Mouse (Mus musculus): ENCODE measurements around the gene Hopx.

The Hopx gene

DNA sequence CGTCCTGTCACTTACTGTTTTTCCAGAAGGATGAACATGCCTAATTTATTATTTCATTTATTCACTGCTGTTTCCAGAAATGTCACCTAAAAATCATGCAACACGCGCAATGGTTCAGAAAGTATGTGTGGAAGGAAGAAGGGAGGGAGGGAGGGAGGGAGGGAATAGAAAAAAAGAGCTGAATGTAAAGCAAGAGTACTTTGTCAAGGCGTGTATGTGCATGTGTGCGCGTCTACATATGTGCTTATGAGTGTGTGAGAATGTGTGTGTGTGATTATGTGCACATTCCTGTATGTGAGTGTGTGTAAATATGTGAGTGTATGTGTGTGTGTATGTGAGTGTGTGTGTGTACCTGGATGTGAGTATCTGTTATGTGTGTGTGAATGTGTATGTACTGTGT is 25.9 kb upstream of the Hopx start:
- no peak for DNase-seq (ENCODE audit: low read depth, low spot score)
- Histone ChIP-seq H3K36me3 (ENCODE audit: control insufficient read depth, insufficient read depth, low read length, poor library complexity, severe bottlenecking) (no peaks in the 10 kb centered on the region), H3K27me3 (ENCODE audit: control insufficient read depth, insufficient read depth, low read length, poor library complexity, severe bottlenecking) (no peaks in the 10 kb centered on the region)

DNA sequence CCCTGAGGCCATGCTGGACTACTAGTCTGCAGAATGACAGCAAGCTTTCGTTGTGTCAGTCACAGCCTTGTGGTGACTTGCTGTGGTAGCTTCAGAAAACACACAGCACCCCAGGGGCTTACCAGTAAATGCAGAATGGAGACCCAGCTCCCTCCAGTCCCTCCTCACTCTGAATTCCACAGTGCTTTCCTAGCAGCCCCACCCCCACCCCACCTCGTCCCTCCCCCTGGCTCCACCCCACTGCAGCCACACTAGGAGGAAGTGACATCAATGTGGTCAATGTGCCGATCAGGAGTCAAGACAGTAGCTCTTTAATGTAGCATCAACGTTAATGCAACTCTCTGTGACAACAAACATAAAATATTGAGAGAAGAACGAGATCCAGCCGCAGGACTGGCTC is 25.2 kb upstream of the Hopx start:
- H3K36me3 ChIP-seq (ENCODE audit: control insufficient read depth, insufficient read depth, low read length, poor library complexity, severe bottlenecking) = no peaks in the 10 kb centered on the region
- DNase-seq (ENCODE audit: low read depth, low spot score) = peak; percentile 39
- H3K27me3 ChIP-seq (ENCODE audit: control insufficient read depth, insufficient read depth, low read length, poor library complexity, severe bottlenecking) = no peaks in the 10 kb centered on the region

GRCm38 (mm10) chr5:77137701-77138265 is 22.9 kb upstream of the Hopx start:
- Histone ChIP-seq H3K27me3 (ENCODE audit: control insufficient read depth, insufficient read depth, low read length, poor library complexity, severe bottlenecking) (no peaks in the 10 kb centered on the region), H3K36me3 (ENCODE audit: control insufficient read depth, insufficient read depth, low read length, poor library complexity, severe bottlenecking) (no peaks in the 10 kb centered on the region)
- no peak for DNase-seq (ENCODE audit: low read depth, low spot score)

DNA sequence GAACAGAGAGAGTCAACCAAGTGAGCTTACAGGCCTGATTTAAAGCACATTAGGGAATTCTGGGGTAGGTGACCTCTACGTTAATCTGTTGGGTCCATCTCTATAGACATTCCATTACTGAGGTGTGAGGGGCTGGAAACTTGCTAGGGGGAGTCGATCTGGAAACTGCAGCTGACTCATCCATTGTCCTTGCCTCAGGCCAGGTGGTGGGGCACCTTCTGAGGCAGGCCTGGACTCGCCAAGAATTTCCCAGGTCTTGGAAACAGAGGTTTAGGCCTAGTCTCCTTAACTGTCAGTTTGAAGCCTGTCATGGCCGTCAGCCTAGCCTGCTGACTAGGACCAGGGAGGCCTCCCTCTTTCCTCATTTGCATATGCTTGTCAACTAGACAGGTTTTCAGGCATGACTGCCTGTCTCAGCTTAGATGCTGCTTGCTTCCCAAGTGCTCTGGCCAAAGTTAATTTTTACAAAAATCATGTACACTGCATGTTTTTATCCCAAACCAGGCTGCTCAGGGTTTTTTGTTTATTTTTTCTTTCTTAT is 21.8 kb upstream of the Hopx start:
- no peak for DNase-seq (ENCODE audit: low read depth, low spot score)
- Histone ChIP-seq H3K27me3 (ENCODE audit: control insufficient read depth, insufficient read depth, low read length, poor library complexity, severe bottlenecking) (no peaks in the 10 kb centered on the region), H3K36me3 (ENCODE audit: control insufficient read depth, insufficient read depth, low read length, poor library complexity, severe bottlenecking) (no peaks in the 10 kb centered on the region)

DNA sequence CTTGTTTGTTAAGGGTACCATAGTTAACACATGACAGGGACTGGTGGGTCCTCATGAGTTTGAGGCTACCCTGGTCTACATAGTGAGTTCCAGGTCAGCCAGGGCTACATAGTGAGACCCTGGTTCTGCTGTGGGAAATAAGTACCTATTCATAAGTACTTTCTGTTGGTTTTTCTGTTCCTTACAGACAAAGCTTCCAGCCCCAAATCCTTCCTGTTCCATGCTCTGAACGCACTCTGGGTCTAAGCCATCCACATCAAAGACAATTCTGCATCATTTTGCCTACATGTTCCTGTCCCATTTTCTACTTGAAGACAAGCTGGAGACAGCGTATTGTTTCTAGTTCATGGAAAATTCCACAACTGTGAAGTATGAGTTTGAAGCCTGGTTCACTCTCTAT is 20.0 kb upstream of the Hopx start:
- H3K36me3 ChIP-seq (ENCODE audit: control insufficient read depth, insufficient read depth, low read length, poor library complexity, severe bottlenecking) = no peaks in the 10 kb centered on the region
- H3K27me3 ChIP-seq (ENCODE audit: control insufficient read depth, insufficient read depth, low read length, poor library complexity, severe bottlenecking) = no peaks in the 10 kb centered on the region
- DNase-seq (ENCODE audit: low read depth, low spot score) = no peak

DNA sequence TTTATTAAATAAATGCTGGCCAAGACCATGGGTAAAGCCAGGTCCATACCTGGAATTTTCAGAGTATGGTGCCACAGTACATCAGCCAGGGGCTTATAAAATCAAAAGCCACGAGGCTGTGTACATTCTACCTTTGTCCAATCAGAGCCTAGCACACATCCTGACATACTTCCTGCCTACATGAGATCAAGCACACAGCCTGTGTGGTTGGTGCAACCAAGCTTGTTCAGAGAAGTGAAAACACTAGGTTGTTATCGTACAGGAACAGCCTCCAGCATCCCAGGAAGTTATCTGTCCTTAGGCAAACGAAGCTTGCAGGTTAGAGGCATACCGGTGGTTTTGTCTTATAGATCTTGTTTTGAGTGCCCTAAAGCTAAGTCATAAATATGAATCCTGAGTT is 19.5 kb upstream of the Hopx start:
- no peaks in the 10 kb centered on the region for H3K27me3 ChIP-seq (ENCODE audit: control insufficient read depth, insufficient read depth, low read length, poor library complexity, severe bottlenecking)
- H3K36me3 ChIP-seq (ENCODE audit: control insufficient read depth, insufficient read depth, low read length, poor library complexity, severe bottlenecking) = no peaks in the 10 kb centered on the region
- peak; percentile 26 for DNase-seq (ENCODE audit: low read depth, low spot score)

DNA sequence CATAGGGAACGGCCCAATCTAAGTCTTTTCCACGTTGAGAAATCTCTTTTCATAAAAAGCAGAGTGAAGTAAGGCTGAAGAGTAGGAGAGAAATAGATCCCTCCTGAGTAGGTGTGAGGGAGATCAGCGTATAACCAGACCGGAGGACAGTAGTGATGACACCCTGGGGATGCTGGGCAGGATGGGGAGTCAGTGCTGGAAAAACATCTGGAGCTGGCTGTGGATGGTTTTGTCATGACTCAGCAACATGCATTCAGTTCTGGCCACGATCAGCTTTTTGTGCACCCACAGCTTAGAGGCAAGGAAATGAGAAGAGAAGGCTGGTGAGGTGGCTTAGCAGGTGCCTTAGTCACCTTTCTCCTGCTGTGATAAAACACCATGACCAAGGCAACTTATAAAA is 19.0 kb upstream of the Hopx start:
- Histone ChIP-seq H3K27me3 (ENCODE audit: control insufficient read depth, insufficient read depth, low read length, poor library complexity, severe bottlenecking) (no peaks in the 10 kb centered on the region), H3K36me3 (ENCODE audit: control insufficient read depth, insufficient read depth, low read length, poor library complexity, severe bottlenecking) (no peaks in the 10 kb centered on the region)
- DNase-seq (ENCODE audit: low read depth, low spot score) = no peak

- H3K36me3 ChIP-seq (ENCODE audit: control insufficient read depth, insufficient read depth, low read length, poor library complexity, severe bottlenecking) = no peaks in the 10 kb centered on the region
- DNase-seq (ENCODE audit: low read depth, low spot score) = no peak
- H3K27me3 ChIP-seq (ENCODE audit: control insufficient read depth, insufficient read depth, low read length, poor library complexity, severe bottlenecking) = no peaks in the 10 kb centered on the region
These were observed 17.7 kb upstream of the Hopx start for GRCm38 (mm10) chr5:77132457-77133135.

- Histone ChIP-seq H3K36me3 (ENCODE audit: control insufficient read depth, insufficient read depth, low read length, poor library complexity, severe bottlenecking) (no peaks in the 10 kb centered on the region), H3K27me3 (ENCODE audit: control insufficient read depth, insufficient read depth, low read length, poor library complexity, severe bottlenecking) (no peaks in the 10 kb centered on the region)
- DNase-seq (ENCODE audit: low read depth, low spot score) = no peak
These were observed 17.0 kb upstream of the Hopx start for GRCm38 (mm10) chr5:77131879-77132278.

GRCm38 (mm10) chr5:77130310-77131020 is 15.5 kb upstream of the Hopx start:
- no peak for DNase-seq (ENCODE audit: low read depth, low spot score)
- Histone ChIP-seq H3K27me3 (ENCODE audit: control insufficient read depth, insufficient read depth, low read length, poor library complexity, severe bottlenecking) (no peaks in the 10 kb centered on the region), H3K36me3 (ENCODE audit: control insufficient read depth, insufficient read depth, low read length, poor library complexity, severe bottlenecking) (no peaks in the 10 kb centered on the region)

GRCm38 (mm10) chr5:77129907-77130306 is 15.0 kb upstream of the Hopx start:
- Histone ChIP-seq H3K36me3 (ENCODE audit: control insufficient read depth, insufficient read depth, low read length, poor library complexity, severe bottlenecking) (no peaks in the 10 kb centered on the region), H3K27me3 (ENCODE audit: control insufficient read depth, insufficient read depth, low read length, poor library complexity, severe bottlenecking) (no peaks in the 10 kb centered on the region)
- no peak for DNase-seq (ENCODE audit: low read depth, low spot score)

DNA sequence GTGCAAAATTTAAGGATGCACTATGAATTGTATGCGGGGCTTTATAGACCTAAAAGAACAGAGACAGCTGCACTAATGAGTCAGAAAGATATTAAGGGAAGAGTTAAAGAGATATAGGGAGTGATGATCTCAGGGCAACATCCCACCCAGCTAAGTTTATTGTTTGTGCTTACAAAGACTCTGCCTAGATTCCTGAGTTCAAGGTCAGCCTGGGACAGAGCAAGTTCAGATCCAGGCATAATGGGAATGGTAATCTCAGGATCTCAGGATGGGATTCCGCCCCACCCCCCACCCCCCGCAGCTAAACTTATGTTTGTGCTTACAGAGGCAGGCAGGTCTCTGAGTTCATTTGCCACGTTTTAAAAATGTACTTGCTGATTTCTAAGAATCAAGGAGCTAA is 13.9 kb upstream of the Hopx start:
- Histone ChIP-seq H3K27me3 (ENCODE audit: control insufficient read depth, insufficient read depth, low read length, poor library complexity, severe bottlenecking) (no peaks in the 10 kb centered on the region), H3K36me3 (ENCODE audit: control insufficient read depth, insufficient read depth, low read length, poor library complexity, severe bottlenecking) (no peaks in the 10 kb centered on the region)
- no peak for DNase-seq (ENCODE audit: low read depth, low spot score)

GRCm38 (mm10) chr5:77126415-77126968 is 11.6 kb upstream of the Hopx start:
- no peaks in the 10 kb centered on the region for H3K36me3 ChIP-seq (ENCODE audit: control insufficient read depth, insufficient read depth, low read length, poor library complexity, severe bottlenecking)
- no peak for DNase-seq (ENCODE audit: low read depth, low spot score)
- no peaks in the 10 kb centered on the region for H3K27me3 ChIP-seq (ENCODE audit: control insufficient read depth, insufficient read depth, low read length, poor library complexity, severe bottlenecking)

DNA sequence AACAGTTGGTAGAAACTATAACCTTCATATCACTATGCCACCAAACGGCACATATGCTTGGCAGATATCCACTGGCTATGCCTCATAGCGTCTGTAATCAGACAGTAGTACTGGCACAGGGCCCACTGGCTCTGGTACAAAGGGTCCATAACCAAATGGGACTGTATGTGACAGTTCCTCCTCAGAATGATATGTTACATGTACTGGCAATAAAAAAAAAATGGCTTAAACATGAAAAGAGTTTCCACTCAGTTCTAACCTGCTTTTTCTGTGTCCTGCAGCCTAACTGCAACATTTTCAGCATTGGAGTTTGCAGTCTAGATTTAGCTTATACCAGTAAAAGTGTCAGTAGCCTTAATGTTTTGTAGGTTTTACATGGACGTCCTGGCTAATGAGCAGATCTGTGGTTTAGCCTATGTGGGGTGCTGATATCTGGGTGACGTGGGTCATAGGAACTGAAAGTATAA is 9.9 kb upstream of the Hopx start:
- no peaks in the 10 kb centered on the region for H3K36me3 ChIP-seq (ENCODE audit: control insufficient read depth, insufficient read depth, low read length, poor library complexity, severe bottlenecking)
- no peaks in the 10 kb centered on the region for H3K27me3 ChIP-seq (ENCODE audit: control insufficient read depth, insufficient read depth, low read length, poor library complexity, severe bottlenecking)
- DNase-seq (ENCODE audit: low read depth, low spot score) = no peak

- no peak for DNase-seq (ENCODE audit: low read depth, low spot score)
These were observed 9.2 kb upstream of the Hopx start for GRCm38 (mm10) chr5:77124165-77124564.

More at GRCm38 (mm10) chr5:77124165-77124564, 9.2 kb upstream of the Hopx start:
- H3K27me3 ChIP-seq (ENCODE audit: control insufficient read depth, insufficient read depth, low read length, poor library complexity, severe bottlenecking) = no peaks in the 10 kb centered on the region
- no peaks in the 10 kb centered on the region for H3K36me3 ChIP-seq (ENCODE audit: control insufficient read depth, insufficient read depth, low read length, poor library complexity, severe bottlenecking)

All from splenic B cell, adult 2 months (primary cell).